Mouse (Mus musculus): ENCODE data around the gene Mfsd4b2.

DNA sequence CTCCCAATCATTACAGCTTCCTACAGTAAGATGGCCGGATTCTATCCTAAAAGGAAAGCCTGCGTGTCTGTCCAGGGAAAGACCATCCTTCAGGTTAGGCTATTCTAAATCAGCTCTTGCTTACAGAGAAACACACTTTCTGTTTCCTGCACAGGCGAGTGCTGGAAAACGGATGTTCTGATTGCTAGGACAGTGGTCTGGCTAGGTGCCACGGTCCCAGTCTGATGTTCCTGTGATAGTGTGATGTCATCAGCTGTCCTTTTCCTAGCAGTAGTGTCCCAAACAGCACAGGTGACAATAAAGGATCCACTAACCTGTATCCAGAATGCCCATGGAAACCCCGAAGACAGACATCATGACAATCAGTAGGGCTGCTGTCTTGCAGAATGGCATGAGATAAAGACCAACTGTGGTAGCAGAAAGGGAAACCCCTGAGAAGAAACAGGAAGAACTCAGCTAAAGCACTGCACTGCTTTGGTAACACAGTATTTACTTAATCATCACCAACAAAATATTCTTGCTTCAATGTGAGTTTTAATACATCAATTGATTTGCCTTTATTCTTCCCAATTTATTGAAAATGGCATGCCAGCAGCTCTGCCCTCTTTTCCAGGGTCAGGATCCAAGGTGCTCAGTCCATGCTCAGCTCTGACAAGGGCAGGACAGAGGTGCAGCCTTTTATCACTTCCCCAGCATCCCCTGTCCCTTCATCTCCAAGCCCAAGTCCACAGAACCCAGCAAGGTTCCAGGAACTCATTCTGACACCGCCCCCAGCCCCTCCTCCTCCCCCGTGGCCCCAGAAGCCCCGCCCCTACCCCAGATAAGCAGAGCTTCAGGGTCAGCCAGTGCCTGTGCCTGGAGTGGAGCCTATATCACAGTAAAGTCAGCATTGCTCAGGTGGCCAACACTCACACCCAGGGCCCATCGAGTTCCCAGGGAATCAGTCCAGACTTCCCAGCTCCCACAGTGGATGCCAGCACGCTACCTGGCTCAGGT is 32.7 kb downstream of the Mfsd4b2 start:
- no peak for TF ChIP-seq POLR2A (IDR thresholded peaks at IDR 0.05; ENCODE audit: borderline replicate concordance, extremely low read depth, low read depth, low read length)
- no peak for TF ChIP-seq CTCF (IDR thresholded peaks at IDR 0.05; ENCODE audit: insufficient read depth, low read length)

Measured in lung, adult 2 months (tissue).